Mouse (Mus musculus) midbrain, embryonic 13.5 days (tissue): ENCODE measurements at regions not wholly inside any gene's neighbourhood (a gene's known extent, or its start where the extent isn't known, plus 50 kb on each side); places are given as distances from the start of the nearest gene placed in this dataset.
A peak's percentile ranks its signal among the peaks of the same experiment; 100 is the strongest.

Experiments used
- ATAC-seq: fragments of 200-750 bp; cut with Nextera tagmentation; 2 replicates; pipeline ENCODE4 v1.8.0; 2017; ENCODE audit warnings: mild to moderate bottlenecking, moderate TSS enrichment, moderate library complexity
- H3K27ac ChIP-seq: fragments of 300-500 bp; sonication (generic); 2 replicates; pipeline ENCODE4 v1.5.1; 2015; ENCODE audit warnings: inconsistent platforms, mild to moderate bottlenecking, moderate library complexity
- H3K27me3 ChIP-seq: fragments of 300-500 bp; sonication (generic); 2 replicates; pipeline ENCODE4 v1.6.1; 2015; ENCODE audit warnings: mild to moderate bottlenecking, inconsistent platforms
- H3K36me3 ChIP-seq: fragments of 300-500 bp; sonication (generic); 2 replicates; pipeline ENCODE4 v1.6.1; 2015; ENCODE audit warnings: mild to moderate bottlenecking, inconsistent platforms
- H3K4me1 ChIP-seq: fragments of 300-500 bp; sonication (generic); replicated peaks from 2 replicates; pipeline ENCODE4 v1.6.1; 2015; ENCODE audit warnings: inconsistent platforms
- H3K4me2 ChIP-seq: fragments of 300-500 bp; sonication (generic); replicated peaks from 2 replicates; pipeline ENCODE4 v1.6.1; 2015; ENCODE audit warnings: moderate library complexity, mild to moderate bottlenecking, inconsistent platforms
- H3K4me3 ChIP-seq: fragments of 300-500 bp; sonication (generic); replicated peaks from 2 replicates; pipeline ENCODE4 v1.5.1; 2015; ENCODE audit warnings: mild to moderate bottlenecking, inconsistent platforms
- H3K9ac ChIP-seq: fragments of 300-500 bp; sonication (generic); replicated peaks from 2 replicates; pipeline ENCODE4 v1.6.1; 2015; ENCODE audit warnings: mild to moderate bottlenecking, inconsistent platforms
- H3K9me3 ChIP-seq: fragments of 300-500 bp; sonication (generic); 2 replicates; pipeline ENCODE4 v1.6.1; 2016; ENCODE audit warnings: mild to moderate bottlenecking, inconsistent platforms
- WGBS: fragments of 180-500 bp; shearing (Covaris S2); methylation state at CpG from one replicate; pipeline ENCODE4 v1.1.7; 2015; 5-methylcytosine and 5-hydroxymethylcytosine counted together

GRCm38 (mm10) chr2:21267149-21267761 lies 61.7 kb downstream of the Thnsl1 start:
- Histone ChIP-seq H3K4me1 (peaks cover 12% of the 10 kb centered on the region), H3K9me3 (no peaks in the 10 kb centered on the region), H3K9ac (no peak overlapping the region), H3K4me3 (peak overlapping the region; percentile 20), H3K4me2 (peak overlapping the region; percentile 34), H3K27me3 (no peaks in the 10 kb centered on the region), H3K27ac (peak overlapping the region; percentile 41; the same call in 1 of the 2 replicates), H3K36me3 (no peaks in the 10 kb centered on the region)
- WGBS: 19% methylated on average over 6 of the region's 6 CpGs
- ATAC-seq: peak; percentile 68

DNA sequence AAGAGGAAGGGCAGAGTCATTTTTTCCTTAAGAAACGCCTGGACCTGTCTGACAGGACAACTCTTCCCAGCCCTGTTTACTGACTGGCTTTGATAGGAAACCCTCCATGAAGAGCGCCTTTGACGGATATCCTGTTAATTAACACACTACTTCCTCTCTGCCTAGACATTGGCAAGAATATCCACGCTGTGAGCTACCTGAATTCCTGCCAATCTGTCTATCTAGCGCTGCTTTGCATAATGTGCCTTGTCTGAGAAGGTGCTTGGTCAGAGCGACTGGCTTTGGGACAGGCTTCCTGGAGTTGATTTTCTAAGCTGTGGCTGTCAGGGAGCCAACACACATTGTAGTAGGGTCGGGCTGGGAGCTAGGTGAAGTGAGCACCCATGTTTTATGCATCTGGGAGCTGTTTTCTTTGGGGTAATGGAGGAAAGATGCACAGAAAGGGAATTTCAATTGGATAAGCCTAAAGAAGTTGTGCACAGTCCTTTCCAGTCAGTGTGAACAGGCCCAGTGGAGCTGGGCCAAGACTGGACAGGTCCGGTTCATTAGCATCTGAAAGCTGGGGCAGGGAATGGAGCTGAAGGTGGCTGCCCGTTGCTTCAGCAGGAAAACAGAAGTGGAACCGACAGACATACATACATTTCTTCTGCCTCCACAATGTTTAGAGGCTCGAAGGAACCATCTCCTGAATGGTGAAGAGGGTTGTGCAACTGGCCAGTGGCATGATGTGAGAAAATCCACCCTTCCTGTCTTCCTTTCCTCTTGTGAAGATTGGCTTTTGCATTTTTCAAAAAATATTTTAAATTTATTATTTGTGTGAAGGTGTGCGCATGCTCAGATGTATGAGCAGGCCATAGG lies 64.7 kb downstream of the Thnsl1 start:
- no peaks in the 10 kb centered on the region for H3K9me3 ChIP-seq
- no peak overlapping the region for H3K4me2 ChIP-seq
- H3K4me3 ChIP-seq: no peak overlapping the region
- H3K36me3 ChIP-seq: no peaks in the 10 kb centered on the region
- no peaks in the 10 kb centered on the region for H3K27me3 ChIP-seq
- ATAC-seq: peak; percentile 61
- no peak overlapping the region for H3K9ac ChIP-seq
- peaks cover 18% of the 10 kb centered on the region for H3K4me1 ChIP-seq
- H3K27ac ChIP-seq: no peak overlapping the region; the same call in 1 of the 2 replicates
- WGBS: 66% methylated on average over 12 of the region's 12 CpGs

GRCm38 (mm10) chr2:21273416-21273815 lies 67.9 kb downstream of the Thnsl1 start:
- no peak overlapping the region for H3K27ac ChIP-seq
- WGBS: 89% methylated on average over 4 of the region's 4 CpGs
- ATAC-seq: no peak
- no peak overlapping the region for H3K4me2 ChIP-seq
- no peaks in the 10 kb centered on the region for H3K9me3 ChIP-seq
- H3K4me1 ChIP-seq: peaks cover 14% of the 10 kb centered on the region
- no peaks in the 10 kb centered on the region for H3K36me3 ChIP-seq
- no peak overlapping the region for H3K9ac ChIP-seq
- H3K27me3 ChIP-seq: no peaks in the 10 kb centered on the region
- no peak overlapping the region for H3K4me3 ChIP-seq

DNA sequence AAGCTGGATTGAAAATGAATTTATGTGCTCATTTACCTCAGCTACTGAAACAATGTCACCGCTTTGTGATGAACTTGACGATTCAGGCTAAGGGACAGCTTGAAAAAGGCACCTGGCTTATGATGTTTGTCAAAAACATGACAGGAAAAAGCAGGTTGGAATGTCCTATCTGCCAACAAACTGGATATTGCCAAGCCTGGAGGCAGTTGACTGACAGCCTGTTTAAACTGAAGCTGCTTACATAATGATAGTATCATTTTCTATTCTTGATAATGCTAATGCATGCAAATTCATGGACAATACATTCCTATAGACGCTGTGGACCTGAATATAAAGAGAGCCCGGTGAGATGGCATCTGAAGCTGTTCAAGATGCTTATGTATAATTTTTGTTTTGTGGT lies 69.8 kb downstream of the Thnsl1 start:
- no peak overlapping the region for H3K4me2 ChIP-seq
- WGBS: 44% methylated on average over 4 of the region's 4 CpGs
- peaks cover 14% of the 10 kb centered on the region for H3K4me1 ChIP-seq
- H3K36me3 ChIP-seq: no peaks in the 10 kb centered on the region
- H3K27me3 ChIP-seq: no peaks in the 10 kb centered on the region
- no peak overlapping the region for H3K4me3 ChIP-seq
- H3K9ac ChIP-seq: no peak overlapping the region
- H3K9me3 ChIP-seq: no peaks in the 10 kb centered on the region
- ATAC-seq: peak; percentile 29; the same call in 1 of the 2 replicates
- 0 out of 2 replicates have a peak overlapping the region, but pooled peaks have one; percentile 39 for H3K27ac ChIP-seq

DNA sequence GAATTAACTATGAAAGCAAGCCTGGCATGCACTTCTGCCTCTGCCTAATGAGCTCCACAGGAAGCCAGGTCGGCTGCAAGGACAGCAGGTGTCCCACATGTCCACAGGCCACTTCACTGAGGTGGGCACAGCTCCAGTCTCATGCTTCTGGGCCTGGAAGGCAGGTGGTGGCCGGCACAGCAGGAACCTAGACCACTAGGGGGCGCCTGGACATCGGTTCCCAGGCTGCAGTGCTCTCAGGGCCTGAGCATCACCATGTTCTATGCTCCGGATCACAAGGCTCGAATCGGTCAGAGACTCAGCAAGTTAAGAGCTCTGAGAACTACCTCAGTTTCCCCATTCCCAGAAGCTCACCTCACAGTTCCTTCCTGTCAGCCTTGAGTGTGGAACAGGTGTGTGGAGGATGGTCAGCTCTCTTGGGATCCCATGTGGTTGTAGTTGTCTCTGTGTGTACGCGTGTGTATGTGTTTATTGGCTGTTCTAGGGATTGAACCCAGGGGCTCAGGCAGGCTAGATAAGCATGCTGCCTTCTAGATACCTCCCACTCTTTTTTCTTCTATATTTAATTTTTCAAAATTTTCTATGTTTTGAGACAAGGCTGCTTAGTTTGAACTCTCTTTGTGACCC lies 75.4 kb downstream of the Thnsl1 start:
- 37% methylated on average over 9 of the region's 9 CpGs for WGBS
- Histone ChIP-seq H3K9me3 (0 out of 2 replicates have a peak, but pooled peaks cover 3% of the 10 kb centered on the region), H3K27ac (no peak overlapping the region), H3K27me3 (no peaks in the 10 kb centered on the region), H3K9ac (no peak overlapping the region), H3K4me2 (no peak overlapping the region), H3K36me3 (no peaks in the 10 kb centered on the region), H3K4me1 (peaks cover 11% of the 10 kb centered on the region; the same call in 1 of the 2 replicates), H3K4me3 (no peak overlapping the region)
- ATAC-seq: peak; percentile 91

DNA sequence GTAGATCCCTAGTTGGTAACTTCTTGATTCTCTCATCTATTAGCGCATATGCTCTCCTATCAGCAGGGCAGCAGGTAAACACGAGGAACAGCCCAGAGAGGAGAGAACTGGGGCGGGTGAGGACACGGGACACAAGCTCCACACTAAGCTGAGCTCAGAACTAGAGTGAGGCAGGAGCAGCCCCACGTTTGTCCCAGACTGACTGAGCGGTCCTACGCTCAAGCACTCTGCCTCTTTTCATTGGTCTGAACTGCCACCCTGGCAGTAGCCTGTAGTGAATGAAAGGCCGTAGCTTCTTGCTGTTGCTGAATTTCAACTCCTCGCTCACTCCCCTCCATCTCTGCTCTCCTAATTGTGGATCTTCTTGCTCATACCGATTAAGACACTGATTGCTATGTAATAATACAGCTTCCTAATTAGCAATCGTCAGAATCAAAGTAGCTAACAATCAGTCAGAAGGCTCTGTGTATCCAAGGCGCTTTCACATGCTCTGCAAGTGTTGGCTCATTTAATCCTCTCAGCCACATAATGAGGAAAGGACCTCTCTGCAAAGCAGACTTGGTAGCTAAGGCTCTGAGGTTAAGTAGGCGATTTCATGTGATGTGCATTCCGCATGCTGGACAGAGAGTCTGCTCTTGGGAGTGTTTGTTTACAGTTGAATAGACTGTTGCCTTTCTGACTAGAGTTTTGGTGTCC lies 77.1 kb downstream of the Thnsl1 start:
- Histone ChIP-seq H3K27me3 (no peaks in the 10 kb centered on the region), H3K4me1 (peaks cover 11% of the 10 kb centered on the region; the same call in 1 of the 2 replicates), H3K4me2 (no peak overlapping the region), H3K9ac (no peak overlapping the region), H3K36me3 (no peaks in the 10 kb centered on the region), H3K4me3 (no peak overlapping the region), H3K9me3 (0 out of 2 replicates have a peak, but pooled peaks cover 3% of the 10 kb centered on the region), H3K27ac (no peak overlapping the region)
- WGBS: 56% methylated on average over 14 of the region's 14 CpGs
- ATAC-seq: peak; percentile 71

GRCm38 (mm10) chr2:21284881-21285280 lies 79.4 kb downstream of the Thnsl1 start:
- Histone ChIP-seq H3K27ac (no peak overlapping the region), H3K4me3 (no peak overlapping the region), H3K36me3 (no peaks in the 10 kb centered on the region), H3K4me1 (peaks cover 11% of the 10 kb centered on the region; the same call in 1 of the 2 replicates), H3K9ac (no peak overlapping the region), H3K27me3 (no peaks in the 10 kb centered on the region), H3K9me3 (0 out of 2 replicates have a peak, but pooled peaks cover 3% of the 10 kb centered on the region), H3K4me2 (no peak overlapping the region)
- WGBS: 97% methylated on average over 3 of the region's 3 CpGs
- no peak for ATAC-seq

GRCm38 (mm10) chr2:21287786-21288185 lies 79.6 kb upstream of the Gpr158 start:
- WGBS: 85% methylated on average over 13 of the region's 13 CpGs

DNA sequence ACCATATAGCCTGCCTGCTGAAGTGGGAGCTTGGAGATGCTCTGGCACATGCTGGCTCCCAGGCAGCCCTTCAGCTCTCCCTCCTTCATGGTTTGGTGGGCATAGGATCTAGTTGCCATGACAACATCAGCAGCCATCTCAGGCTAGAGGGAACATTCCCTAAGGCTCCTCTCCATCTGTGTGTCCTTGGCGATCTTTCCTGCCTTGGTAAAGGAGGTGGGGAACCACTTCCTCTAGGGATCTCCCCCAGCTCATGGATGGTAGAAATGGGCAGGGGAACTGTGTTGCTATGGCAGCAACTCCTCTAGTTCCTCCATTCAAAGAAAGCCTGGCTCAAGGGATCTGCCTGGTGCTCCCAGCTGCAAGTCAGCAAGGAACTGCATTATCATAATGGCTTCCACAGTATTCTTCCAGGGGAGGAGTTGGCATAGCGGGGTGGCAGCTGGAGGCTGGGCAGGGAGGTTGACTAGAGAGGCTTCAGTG lies 74.6 kb upstream of the Gpr158 start:
- WGBS: 30% methylated on average over 2 of the region's 2 CpGs
- Histone ChIP-seq H3K9ac (no peak overlapping the region), H3K27ac (peak overlapping the region; percentile 36; the same call in 1 of the 2 replicates), H3K4me3 (no peak overlapping the region), H3K36me3 (no peaks in the 10 kb centered on the region), H3K27me3 (no peaks in the 10 kb centered on the region), H3K4me2 (no peak overlapping the region), H3K9me3 (no peaks in the 10 kb centered on the region), H3K4me1 (peaks cover 9% of the 10 kb centered on the region)
- peak; percentile 94 for ATAC-seq

More at GRCm38 (mm10) chr2:21287786-21288185, 79.6 kb upstream of the Gpr158 start:
- H3K27me3 ChIP-seq: no peaks in the 10 kb centered on the region
- 0 out of 2 replicates have a peak, but pooled peaks cover 3% of the 10 kb centered on the region for H3K9me3 ChIP-seq
- ATAC-seq: no peak
- H3K4me1 ChIP-seq: peaks cover 13% of the 10 kb centered on the region
- H3K4me3 ChIP-seq: no peak overlapping the region
- no peaks in the 10 kb centered on the region for H3K36me3 ChIP-seq
- H3K27ac ChIP-seq: no peak overlapping the region
- no peak overlapping the region for H3K4me2 ChIP-seq
- H3K9ac ChIP-seq: no peak overlapping the region

DNA sequence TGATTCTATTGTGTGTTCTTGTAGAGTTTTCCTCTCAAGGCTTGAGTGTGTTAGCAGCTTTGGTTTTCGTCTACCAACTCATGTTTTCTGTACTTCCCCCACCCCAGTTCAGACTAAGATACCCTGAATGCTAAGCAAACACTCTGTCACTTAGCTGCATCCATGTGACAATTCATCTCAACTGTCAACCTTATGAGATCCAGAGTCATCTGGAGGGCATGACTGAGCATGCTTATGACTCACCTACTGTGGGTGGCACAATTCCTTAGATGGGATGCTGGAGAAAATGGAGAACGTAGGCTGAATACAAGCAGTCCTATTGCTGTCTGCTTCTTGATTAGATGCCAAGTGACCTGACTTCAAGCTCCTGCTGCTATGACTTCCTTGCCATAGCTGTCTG lies 73.3 kb upstream of the Gpr158 start:
- no peak overlapping the region for H3K9ac ChIP-seq
- no peak overlapping the region for H3K4me3 ChIP-seq
- H3K9me3 ChIP-seq: no peaks in the 10 kb centered on the region
- no peak overlapping the region for H3K27ac ChIP-seq
- no peaks in the 10 kb centered on the region for H3K36me3 ChIP-seq
- H3K4me2 ChIP-seq: no peak overlapping the region
- 69% methylated on average over 2 of the region's 2 CpGs for WGBS
- ATAC-seq: no peak
- H3K4me1 ChIP-seq: peaks cover 9% of the 10 kb centered on the region
- no peaks in the 10 kb centered on the region for H3K27me3 ChIP-seq

GRCm38 (mm10) chr2:21299681-21300080 lies 67.7 kb upstream of the Gpr158 start:
- Histone ChIP-seq H3K4me1 (no peaks in the 10 kb centered on the region), H3K9ac (no peak overlapping the region), H3K27ac (no peak overlapping the region), H3K4me2 (no peak overlapping the region), H3K27me3 (no peaks in the 10 kb centered on the region), H3K9me3 (no peaks in the 10 kb centered on the region), H3K4me3 (no peak overlapping the region), H3K36me3 (no peaks in the 10 kb centered on the region)
- no peak for ATAC-seq
- 91% methylated on average over 5 of the region's 5 CpGs for WGBS
